Mouse (Mus musculus): ENCODE measurements around the gene Lcorl.
A peak's percentile ranks its signal among the peaks of the same experiment; 100 is the strongest.
"Not testable (repeated sequence)": the region's sequence is repeated elsewhere in the genome, so short reads cannot be mapped to it uniquely, and the experiment has no call there.

Lcorl gene

GRCm38 (mm10) chr5:45706811-45707210 is 150.6 kb downstream of the Lcorl start:
- no peak for DNase-seq (ENCODE audit: low spot score)

GRCm38 (mm10) chr5:45691678-45692077 is 165.7 kb downstream of the Lcorl start:
- no peak for DNase-seq (ENCODE audit: low spot score)

GRCm38 (mm10) chr5:45690802-45691201 is 166.6 kb downstream of the Lcorl start:
- no peak for DNase-seq (ENCODE audit: low spot score)

- DNase-seq (ENCODE audit: low spot score) = no peak
Observed at GRCm38 (mm10) chr5:45689152-45689551, 168.3 kb downstream of the Lcorl start.

GRCm38 (mm10) chr5:45686223-45686622 is 171.2 kb downstream of the Lcorl start:
- no peak for DNase-seq (ENCODE audit: low spot score)

GRCm38 (mm10) chr5:45685243-45685642 is 172.2 kb downstream of the Lcorl start:
- no peak for DNase-seq (ENCODE audit: low spot score)

- DNase-seq (ENCODE audit: low spot score) = no peak
Observed at GRCm38 (mm10) chr5:45683388-45683787, 174.0 kb downstream of the Lcorl start.

GRCm38 (mm10) chr5:45679955-45680354 is 177.5 kb downstream of the Lcorl start:
- DNase-seq (ENCODE audit: low spot score) = no peak

- no peak for DNase-seq (ENCODE audit: low spot score)
Observed at GRCm38 (mm10) chr5:45677639-45678038, 179.8 kb downstream of the Lcorl start.

- no peak for DNase-seq (ENCODE audit: low spot score)
Observed at GRCm38 (mm10) chr5:45675032-45675431, 182.4 kb downstream of the Lcorl start.

- no peak for DNase-seq (ENCODE audit: low spot score)
Observed at GRCm38 (mm10) chr5:45670894-45671494, 186.4 kb downstream of the Lcorl start.

- DNase-seq (ENCODE audit: low spot score) = peak; percentile 31
Observed at GRCm38 (mm10) chr5:45670280-45670670, 187.1 kb downstream of the Lcorl start.

GRCm38 (mm10) chr5:45669598-45670279 is 187.7 kb downstream of the Lcorl start, which contains the start of gene Ncapg:
Gene Ncapg, plus strand, starts transcription at chr5:45669919.
- peak; percentile 98 for DNase-seq (ENCODE audit: low spot score)

- DNase-seq (ENCODE audit: low spot score) = peak; percentile 45
Observed at GRCm38 (mm10) chr5:45669234-45669597, 188.2 kb downstream of the Lcorl start.

- DNase-seq (ENCODE audit: low spot score) = peak; percentile 32
Observed at GRCm38 (mm10) chr5:45668831-45669230, 188.6 kb downstream of the Lcorl start.

GRCm38 (mm10) chr5:45668324-45668723 is 189.1 kb downstream of the Lcorl start:
- DNase-seq (ENCODE audit: low spot score) = peak; percentile 55

GRCm38 (mm10) chr5:45658406-45658805 is 199.0 kb downstream of the Lcorl start:
- DNase-seq (ENCODE audit: low spot score) = not testable (repeated sequence)

- DNase-seq (ENCODE audit: low spot score) = no peak
Observed at GRCm38 (mm10) chr5:45651026-45651703, 206.2 kb downstream of the Lcorl start.
